Mouse (Mus musculus): ENCODE measurements around the gene Myo5c. TPM values are rescaled to one million over a fixed set of nuclear protein-coding genes. Genes with fewer than 3 reads are reported as not detected.

The Myo5c gene
- polyA plus RNA-seq, 1 experiment = 1.2 TPM

DNA sequence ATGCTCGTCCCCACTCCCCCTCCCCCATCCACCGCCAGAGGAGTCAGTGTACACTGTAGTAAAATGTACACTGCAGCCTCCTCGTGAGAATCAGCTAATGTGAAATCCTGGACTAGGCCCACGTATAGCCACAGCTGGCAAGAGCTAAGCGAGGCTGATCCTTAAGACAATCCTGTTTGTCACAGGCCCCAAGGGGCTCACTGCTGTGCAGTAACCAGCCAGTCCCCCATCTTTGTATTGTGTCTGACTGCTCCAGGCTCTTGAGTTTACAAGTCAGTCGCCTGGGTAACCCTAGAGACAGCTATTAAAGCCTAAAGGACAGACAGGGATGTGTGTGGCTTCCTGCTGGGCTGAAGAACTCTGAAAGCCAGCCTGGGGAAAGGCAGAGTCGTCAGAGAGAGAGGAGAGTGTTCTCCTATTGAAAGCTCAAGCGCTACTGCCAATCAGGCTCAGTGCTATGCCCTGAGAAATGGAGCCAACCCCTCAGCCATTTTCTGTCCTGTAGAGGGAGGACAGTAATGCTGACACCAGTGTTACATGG is 29.6 kb downstream of the Myo5c start:
- TF ChIP-seq CTCF (IDR thresholded peaks at IDR 0.05; ENCODE audit: control insufficient read depth, insufficient read depth, low read length) = no peak
- no peak for TF ChIP-seq POLR2A (IDR thresholded peaks at IDR 0.05; ENCODE audit: borderline replicate concordance, control insufficient read depth, low read depth, low read length)
- Histone ChIP-seq H3K27ac (ENCODE audit: control insufficient read depth, insufficient read depth, low read depth, low read length, poor library complexity) (no peak overlapping the region), H3K4me3 (replicated peaks; ENCODE audit: control insufficient read depth, low read depth, low read length) (no peak overlapping the region), H3K4me1 (ENCODE audit: control insufficient read depth, insufficient read depth, low read length) (peaks cover 2% of the 10 kb centered on the region; the same call in 1 of the 2 replicates)
- whole genome bisulfite sequencing = 43% methylated on average over 8 of the region's 8 CpGs

DNA sequence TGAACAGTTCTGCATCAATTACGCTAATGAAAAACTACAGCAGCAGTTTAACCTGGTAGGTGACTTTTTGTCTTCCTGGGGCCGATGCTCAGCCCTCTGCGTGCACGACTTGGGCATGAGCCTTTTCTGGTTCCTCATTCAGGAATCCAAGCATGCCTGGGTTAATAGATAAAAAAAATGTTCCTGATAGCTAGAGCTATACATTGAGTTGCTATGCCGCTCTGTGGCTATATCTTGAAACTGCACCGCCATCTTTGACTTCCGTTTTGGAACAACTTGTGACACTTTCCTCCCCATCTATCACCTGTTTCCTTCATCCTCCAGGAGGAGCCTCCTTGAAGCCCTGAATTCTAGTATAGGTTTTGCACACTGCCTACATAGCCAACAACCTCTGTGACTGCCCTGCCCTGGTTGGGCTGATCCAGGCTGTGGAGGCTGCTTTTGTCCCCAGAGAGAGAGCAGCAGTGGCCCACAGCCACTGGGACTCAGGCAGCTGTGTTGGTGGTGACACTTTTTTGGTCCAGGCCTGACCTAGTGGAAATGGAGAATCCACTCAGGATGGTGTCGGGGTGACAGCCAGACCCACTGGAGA is 30.5 kb downstream of the Myo5c start:
- TF ChIP-seq POLR2A (IDR thresholded peaks at IDR 0.05; ENCODE audit: borderline replicate concordance, control insufficient read depth, low read depth, low read length) (no peak), CTCF (IDR thresholded peaks at IDR 0.05; ENCODE audit: control insufficient read depth, insufficient read depth, low read length) (no peak)

DNA sequence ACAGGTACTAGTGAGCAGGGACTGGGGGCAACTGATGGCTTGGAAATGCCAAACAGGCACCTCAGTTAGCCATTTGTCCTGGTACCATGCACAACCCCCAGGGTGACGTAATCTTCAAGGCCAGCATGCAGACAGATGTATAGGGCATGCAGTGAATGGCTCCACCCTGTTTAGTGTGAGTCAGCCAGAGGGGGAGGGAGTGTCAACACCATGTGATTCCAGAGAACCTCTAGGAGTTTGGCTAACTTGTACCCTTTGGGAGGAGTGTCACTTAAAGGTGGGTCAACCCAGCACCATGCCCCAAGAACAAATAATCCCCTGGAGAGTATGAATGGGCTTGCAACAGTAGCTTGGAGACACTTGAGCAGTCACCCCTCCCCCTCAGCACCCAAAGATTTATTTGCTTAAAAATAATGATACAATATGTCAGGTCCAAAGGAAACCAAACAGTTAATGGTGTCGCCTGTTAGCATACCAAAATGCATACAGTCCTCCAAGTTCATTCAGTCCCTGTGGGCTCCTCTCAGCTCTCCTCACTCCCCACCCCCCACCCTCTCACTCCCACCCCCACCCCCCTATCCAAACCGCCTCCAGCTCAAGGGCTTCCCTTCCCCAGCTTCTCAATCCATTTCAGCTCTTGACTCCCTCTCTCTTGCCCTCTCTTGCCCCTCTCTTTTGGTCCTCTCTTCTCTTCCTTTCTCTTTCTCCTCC is 32.3 kb downstream of the Myo5c start:
- H3K4me1 ChIP-seq (ENCODE audit: control insufficient read depth, insufficient read depth, low read length) = peaks cover 2% of the 10 kb centered on the region; the same call in 1 of the 2 replicates
- 69% methylated on average over 3 of the region's 3 CpGs for WGBS

More for the DNA sequence above, 30.5 kb downstream of the Myo5c start:
- H3K27ac ChIP-seq (ENCODE audit: control insufficient read depth, insufficient read depth, low read depth, low read length, poor library complexity) = no peak overlapping the region
- 14% methylated on average over 8 of the region's 8 CpGs for WGBS
- H3K4me3 ChIP-seq (replicated peaks; ENCODE audit: control insufficient read depth, low read depth, low read length) = peak overlapping the region; percentile 3
- peaks cover 2% of the 10 kb centered on the region; the same call in 1 of the 2 replicates for H3K4me1 ChIP-seq (ENCODE audit: control insufficient read depth, insufficient read depth, low read length)

DNA sequence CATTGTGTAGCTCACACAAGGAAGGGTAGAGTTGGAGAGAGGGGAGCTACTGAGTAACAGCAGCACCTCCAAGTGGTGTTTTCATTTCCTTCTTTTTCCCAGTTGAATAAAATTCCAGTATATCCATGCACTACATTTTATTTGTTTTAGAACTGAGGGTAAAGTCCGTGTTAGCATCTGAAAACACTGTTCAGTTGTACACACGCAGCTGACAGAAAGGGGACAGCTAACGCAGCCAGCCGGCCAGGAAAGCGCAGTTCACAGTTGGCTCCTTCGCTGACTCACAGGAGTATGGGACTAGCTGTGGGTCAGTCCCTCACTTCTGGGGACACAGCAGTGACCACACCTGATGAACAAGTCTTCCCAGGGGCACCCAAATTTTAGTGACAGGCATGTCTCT is 35.3 kb downstream of the Myo5c start:
- 83% methylated on average over 6 of the region's 6 CpGs for WGBS
- TF ChIP-seq CTCF (IDR thresholded peaks at IDR 0.05; ENCODE audit: control insufficient read depth, insufficient read depth, low read length) (no peak), POLR2A (IDR thresholded peaks at IDR 0.05; ENCODE audit: borderline replicate concordance, control insufficient read depth, low read depth, low read length) (no peak)
- Histone ChIP-seq H3K27ac (ENCODE audit: control insufficient read depth, insufficient read depth, low read depth, low read length, poor library complexity) (no peak overlapping the region), H3K4me1 (ENCODE audit: control insufficient read depth, insufficient read depth, low read length) (no peaks in the 10 kb centered on the region; the same call in 1 of the 2 replicates), H3K4me3 (replicated peaks; ENCODE audit: control insufficient read depth, low read depth, low read length) (no peak overlapping the region)

More for the DNA sequence above, 32.3 kb downstream of the Myo5c start:
- no peak overlapping the region for H3K4me3 ChIP-seq (replicated peaks; ENCODE audit: control insufficient read depth, low read depth, low read length)
- TF ChIP-seq CTCF (IDR thresholded peaks at IDR 0.05; ENCODE audit: control insufficient read depth, insufficient read depth, low read length) (no peak), POLR2A (IDR thresholded peaks at IDR 0.05; ENCODE audit: borderline replicate concordance, control insufficient read depth, low read depth, low read length) (no peak)
- no peak overlapping the region for H3K27ac ChIP-seq (ENCODE audit: control insufficient read depth, insufficient read depth, low read depth, low read length, poor library complexity)

DNA sequence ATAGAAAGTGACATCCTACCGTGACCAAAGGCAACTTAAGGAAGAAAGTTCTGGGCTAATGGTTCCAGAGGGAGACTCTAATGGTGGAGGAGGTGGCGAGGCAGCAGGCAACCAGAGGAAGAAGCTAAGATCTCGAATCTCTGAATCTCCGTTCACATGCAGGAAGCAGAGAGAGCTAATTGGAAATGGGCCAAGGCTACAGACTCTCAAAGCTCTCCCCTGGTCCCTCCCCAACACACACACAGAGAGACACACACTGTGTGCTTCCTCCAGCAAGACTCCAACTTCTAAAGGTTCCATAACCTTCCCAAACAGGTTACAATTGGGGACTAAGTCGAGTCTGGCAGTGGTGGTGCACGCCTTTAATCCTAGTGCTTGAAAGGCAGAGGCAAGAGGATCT is 38.6 kb downstream of the Myo5c start:
- TF ChIP-seq POLR2A (IDR thresholded peaks at IDR 0.05; ENCODE audit: borderline replicate concordance, control insufficient read depth, low read depth, low read length) = no peak
- TF ChIP-seq CTCF (IDR thresholded peaks at IDR 0.05; ENCODE audit: control insufficient read depth, insufficient read depth, low read length) = no peak
- WGBS = 38% methylated on average over 6 of the region's 6 CpGs
- Histone ChIP-seq H3K4me3 (replicated peaks; ENCODE audit: control insufficient read depth, low read depth, low read length) (no peak overlapping the region), H3K4me1 (ENCODE audit: control insufficient read depth, insufficient read depth, low read length) (no peaks in the 10 kb centered on the region), H3K27ac (ENCODE audit: control insufficient read depth, insufficient read depth, low read depth, low read length, poor library complexity) (no peak overlapping the region)

DNA sequence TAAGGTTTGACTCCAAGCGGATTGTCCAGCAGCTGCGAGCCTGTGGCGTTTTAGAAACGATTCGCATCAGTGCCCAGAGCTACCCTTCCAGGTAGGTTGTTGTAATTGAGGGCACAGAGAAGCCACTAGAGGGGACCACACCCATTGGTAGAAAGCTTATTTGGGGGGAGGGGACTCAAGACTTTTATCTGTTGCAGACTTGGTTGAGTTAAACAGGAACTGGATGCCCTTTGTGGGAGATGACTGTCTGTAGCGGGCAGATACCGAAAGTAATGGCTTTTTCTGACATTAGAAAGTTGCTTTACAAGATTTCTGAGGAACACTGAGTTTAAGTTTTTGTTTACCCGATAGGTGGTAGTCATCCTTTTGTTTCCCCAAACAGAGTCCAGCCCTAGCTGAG is 39.7 kb downstream of the Myo5c start:
- Histone ChIP-seq H3K27ac (ENCODE audit: control insufficient read depth, insufficient read depth, low read depth, low read length, poor library complexity) (no peak overlapping the region), H3K4me3 (replicated peaks; ENCODE audit: control insufficient read depth, low read depth, low read length) (no peak overlapping the region), H3K4me1 (ENCODE audit: control insufficient read depth, insufficient read depth, low read length) (no peaks in the 10 kb centered on the region)
- 78% methylated on average over 8 of the region's 8 CpGs for WGBS
- TF ChIP-seq POLR2A (IDR thresholded peaks at IDR 0.05; ENCODE audit: borderline replicate concordance, control insufficient read depth, low read depth, low read length) = no peak
- TF ChIP-seq CTCF (IDR thresholded peaks at IDR 0.05; ENCODE audit: control insufficient read depth, insufficient read depth, low read length) = no peak

DNA sequence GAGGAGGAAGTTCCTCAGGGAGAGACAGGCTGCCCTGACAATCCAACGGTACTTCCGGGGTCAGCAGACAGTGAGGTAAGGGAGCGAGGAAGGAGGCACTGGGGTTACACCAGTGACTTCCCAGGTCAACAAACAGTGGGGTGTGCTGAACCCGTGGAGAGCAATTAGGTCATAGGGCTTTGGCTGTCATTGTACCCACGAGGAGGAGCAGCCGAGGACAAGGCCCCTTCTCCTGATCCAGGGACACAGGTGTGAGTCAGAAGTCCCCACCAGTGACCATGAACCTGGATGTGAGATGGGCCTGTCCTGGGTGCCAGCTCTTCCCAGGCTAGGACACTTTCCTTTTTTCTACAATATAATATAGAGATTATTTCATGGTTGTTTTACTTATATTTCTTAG is 41.8 kb downstream of the Myo5c start:
- Histone ChIP-seq H3K27ac (ENCODE audit: control insufficient read depth, insufficient read depth, low read depth, low read length, poor library complexity) (no peak overlapping the region), H3K4me1 (ENCODE audit: control insufficient read depth, insufficient read depth, low read length) (no peaks in the 10 kb centered on the region), H3K4me3 (replicated peaks; ENCODE audit: control insufficient read depth, low read depth, low read length) (no peak overlapping the region)
- WGBS = 75% methylated on average over 6 of the region's 6 CpGs
- no peak for TF ChIP-seq CTCF (IDR thresholded peaks at IDR 0.05; ENCODE audit: control insufficient read depth, insufficient read depth, low read length)
- no peak for TF ChIP-seq POLR2A (IDR thresholded peaks at IDR 0.05; ENCODE audit: borderline replicate concordance, control insufficient read depth, low read depth, low read length)

DNA sequence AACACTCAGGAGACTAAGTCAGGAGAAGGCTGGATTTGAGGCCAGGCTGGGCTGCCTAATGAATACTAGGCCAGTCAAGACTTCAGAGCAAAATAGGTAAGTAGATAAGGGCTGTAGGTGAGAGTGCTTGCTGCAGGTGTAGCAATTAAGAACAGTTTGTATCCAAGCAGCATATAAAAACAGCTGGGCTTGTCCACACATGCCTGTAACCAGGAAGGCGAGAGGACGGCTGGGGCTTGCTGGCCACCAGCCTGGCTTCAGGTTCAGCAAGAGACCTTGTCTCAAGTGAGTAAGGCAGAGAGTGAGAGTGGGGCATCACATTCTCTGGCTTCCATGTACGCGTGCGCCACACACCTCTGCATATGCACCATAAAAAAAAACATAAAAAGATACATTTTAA is 42.7 kb downstream of the Myo5c start:
- TF ChIP-seq CTCF (IDR thresholded peaks at IDR 0.05; ENCODE audit: control insufficient read depth, insufficient read depth, low read length) = no peak
- TF ChIP-seq POLR2A (IDR thresholded peaks at IDR 0.05; ENCODE audit: borderline replicate concordance, control insufficient read depth, low read depth, low read length) = no peak
- Histone ChIP-seq H3K27ac (ENCODE audit: control insufficient read depth, insufficient read depth, low read depth, low read length, poor library complexity) (no peak overlapping the region), H3K4me1 (ENCODE audit: control insufficient read depth, insufficient read depth, low read length) (no peaks in the 10 kb centered on the region), H3K4me3 (replicated peaks; ENCODE audit: control insufficient read depth, low read depth, low read length) (no peak overlapping the region)
- WGBS = 86% methylated on average over 5 of the region's 5 CpGs
